Mouse (Mus musculus) activated CD4-positive, CD25-positive, alpha-beta regulatory T cell, adult 4 months (primary cell): ENCODE measurements around the gene Ajm1. TPM values are rescaled to one million over a fixed set of nuclear protein-coding genes. Genes with fewer than 3 reads are reported as not detected.

Experiments used
- ATAC-seq: one replicate; pipeline ENCODE4 v1.8.0; 2017
- polyA plus RNA-seq, 2 experiments: library from polyadenylated mRNA; unstranded; fragments of 100-300 nt; shearing (Covaris generic); gene quantifications; one replicate each; pipeline ENCODE4 v1.2.1; 2017

Ajm1 gene
- polyA plus RNA-seq, 2 experiments from 2014 or later, result 0.07 TPM; not detected in 1

GRCm38 (mm10) chr2:25583571-25583970 lies 2.0 kb upstream of the Ajm1 start:
- no peak for ATAC-seq

GRCm38 (mm10) chr2:25583120-25583481 lies 1.5 kb upstream of the Ajm1 start:
- no peak for ATAC-seq

GRCm38 (mm10) chr2:25582466-25583119 lies 1.0 kb upstream of the Ajm1 start:
- ATAC-seq, result no peak

GRCm38 (mm10) chr2:25581901-25582301 lies 344 bp upstream of the Ajm1 start:
- ATAC-seq, result no peak

- no peak for ATAC-seq
Observed at GRCm38 (mm10) chr2:25580621-25581101, 896 bp downstream of the Ajm1 start.

- ATAC-seq, result peak; percentile 47
Observed at GRCm38 (mm10) chr2:25579737-25580460, 1.7 kb downstream of the Ajm1 start.

GRCm38 (mm10) chr2:25578796-25579736 lies 2.5 kb downstream of the Ajm1 start:
- no peak for ATAC-seq

- no peak for ATAC-seq
Observed at GRCm38 (mm10) chr2:25577951-25578795, 3.4 kb downstream of the Ajm1 start.

- ATAC-seq, result no peak
Observed at GRCm38 (mm10) chr2:25576965-25577891, 4.3 kb downstream of the Ajm1 start.

- ATAC-seq, result no peak
Observed at GRCm38 (mm10) chr2:25576028-25576850, 5.3 kb downstream of the Ajm1 start.

- no peak for ATAC-seq
Observed at GRCm38 (mm10) chr2:25575432-25576027, 6.0 kb downstream of the Ajm1 start.

- peak; percentile 95 for ATAC-seq
Observed at GRCm38 (mm10) chr2:25574579-25575431, 6.8 kb downstream of the Ajm1 start, which contains the start of the genes Mamdc4 and Phpt1. Gene Mamdc4, minus strand, starts transcription at chr2:25574845. Gene Phpt1, minus strand, starts transcription at chr2:25575224.

- ATAC-seq, result no peak
Observed at GRCm38 (mm10) chr2:25574136-25574535, 7.4 kb downstream of the Ajm1 start.

GRCm38 (mm10) chr2:25573068-25573467 lies 8.5 kb downstream of the Ajm1 start:
- ATAC-seq, result no peak

GRCm38 (mm10) chr2:25571221-25571620 lies 10.3 kb downstream of the Ajm1 start:
- ATAC-seq, result no peak

- no peak for ATAC-seq
Observed at GRCm38 (mm10) chr2:25569323-25569722, 12.2 kb downstream of the Ajm1 start.

- no peak for ATAC-seq
Observed at GRCm38 (mm10) chr2:25568473-25569019, 13.0 kb downstream of the Ajm1 start.

GRCm38 (mm10) chr2:25566558-25566957 lies 15.0 kb downstream of the Ajm1 start:
- no peak for ATAC-seq
